Mouse (Mus musculus) liver, adult 2 months (tissue): ENCODE measurements around the gene She. TPM values are rescaled to one million over a fixed set of nuclear protein-coding genes. Genes with fewer than 3 reads are reported as not detected.
A peak's percentile ranks its signal among the peaks of the same experiment; 100 is the strongest.

ENCODE experiments used
- DNase-seq: peaks from one replicate; pipeline ENCODE4 v3.0.0-alpha.2; 2011; ENCODE audit warnings: low read depth, low spot score; ENCODE audit errors: extremely low read depth
- H3K27ac ChIP-seq: fragments of 200-500 bp; replicated peaks from 2 replicates; pipeline ENCODE4 v1.5.1; 2012; ENCODE audit warnings: low read depth, mild to moderate bottlenecking, control low read depth, inconsistent platforms, low read length; ENCODE audit not compliant: insufficient read depth
- H3K27me3 ChIP-seq: fragments of 200-500 bp; 2 replicates; pipeline ENCODE4 v1.6.1; 2012; ENCODE audit warnings: mild to moderate bottlenecking, moderate library complexity, low read length, inconsistent platforms; ENCODE audit not compliant: control insufficient read depth, insufficient read depth
- H3K36me3 ChIP-seq: fragments of 200-500 bp; 2 replicates; pipeline ENCODE4 v1.6.1; 2012; ENCODE audit warnings: low read length, inconsistent platforms; ENCODE audit not compliant: control insufficient read depth, insufficient read depth
- H3K4me1 ChIP-seq: fragments of 200-500 bp; 2 replicates; pipeline ENCODE4 v1.6.1; 2011; ENCODE audit warnings: low read length; ENCODE audit not compliant: control insufficient read depth, insufficient read depth
- H3K4me3 ChIP-seq: fragments of 200-500 bp; 2 replicates; pipeline ENCODE4 v1.5.1; 2011; ENCODE audit warnings: low read depth, mild to moderate bottlenecking, control low read depth, low read length, moderate library complexity; ENCODE audit not compliant: insufficient read depth
- H3K79me2 ChIP-seq: fragments of 200-500 bp; 2 replicates; pipeline ENCODE4 v1.6.1; 2012; ENCODE audit warnings: inconsistent platforms, mild to moderate bottlenecking, low read length, moderate library complexity; ENCODE audit not compliant: control insufficient read depth, insufficient read depth
- H3K9ac ChIP-seq: fragments of 200-500 bp; 2 replicates; pipeline ENCODE4 v1.6.1; 2012; ENCODE audit warnings: low read depth, mild to moderate bottlenecking, control low read depth, inconsistent platforms, low read length
- CTCF ChIP-seq: fragments of 200-500 bp; IDR thresholded peaks from 2 replicates; pipeline ENCODE4 v1.5.1; 2011; ENCODE audit warnings: low read depth, low read length, control low read depth
- POLR2A ChIP-seq: fragments of 200-500 bp; IDR thresholded peaks from 2 replicates; pipeline ENCODE4 v1.6.1; 2011; ENCODE audit warnings: low read length, control low read depth; ENCODE audit not compliant: insufficient read depth; ENCODE audit errors: extremely low read depth
- WGBS: fragments of 180-500 bp; shearing (Covaris S2); methylation state at CpG from one replicate; pipeline ENCODE4 v1.1.7; 2018; 5-methylcytosine and 5-hydroxymethylcytosine counted together
- polyA plus RNA-seq: library from polyadenylated mRNA; depleted of rRNA; stranded (reverse); fragments of >200 nt; gene quantifications from 2 replicates; pipeline ENCODE4 v1.2.3, GENCODE M21; 2012
- total RNA-seq: library from RNA; depleted of rRNA; stranded (reverse); fragments of >200 nt; gene quantifications from 2 replicates; pipeline ENCODE4 v1.2.3, GENCODE M21; 2014

The She gene
- total and polyA plus RNA-seq, 2 experiments, result 0.78 to 2.5 TPM

DNA sequence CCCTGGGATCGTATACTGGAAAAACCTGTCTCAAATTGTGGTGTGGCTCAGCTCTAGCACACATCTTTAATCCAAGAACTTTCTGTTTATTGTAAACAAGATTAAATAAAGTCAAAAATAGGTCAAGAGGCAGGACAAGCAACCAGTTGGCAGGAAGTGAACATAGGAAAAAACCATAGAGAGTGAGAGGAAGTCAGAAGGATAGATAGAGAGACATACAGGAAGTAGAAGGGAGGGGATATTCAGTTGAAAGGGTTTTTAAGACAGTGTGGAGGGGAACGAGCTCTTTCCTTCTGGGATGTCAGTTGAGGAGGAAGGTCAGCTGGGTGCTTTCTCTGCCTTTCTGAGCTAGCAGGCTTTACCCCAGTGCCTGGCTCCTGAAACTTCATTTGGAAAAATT lies 7.6 kb upstream of the She start:
- Histone ChIP-seq H3K27ac (no peak overlapping the region), H3K4me3 (no peak overlapping the region), H3K27me3 (no peaks in the 10 kb centered on the region), H3K4me1 (no peaks in the 10 kb centered on the region), H3K79me2 (no peaks in the 10 kb centered on the region), H3K36me3 (no peaks in the 10 kb centered on the region), H3K9ac (no peak overlapping the region)
- TF ChIP-seq POLR2A (no peak), CTCF (no peak)
- DNase-seq, result no peak
- 58% methylated on average over 2 of the region's 2 CpGs for WGBS

GRCm38 (mm10) chr3:89826295-89826694 lies 4.9 kb upstream of the She start:
- DNase-seq, result no peak
- H3K4me3 ChIP-seq, result no peak overlapping the region
- no peaks in the 10 kb centered on the region for H3K4me1 ChIP-seq
- no peaks in the 10 kb centered on the region for H3K36me3 ChIP-seq
- TF ChIP-seq CTCF, result no peak
- TF ChIP-seq POLR2A, result no peak
- 91% methylated on average over 3 of the region's 3 CpGs for WGBS
- H3K79me2 ChIP-seq, result no peaks in the 10 kb centered on the region
- H3K9ac ChIP-seq, result no peak overlapping the region
- H3K27ac ChIP-seq, result no peak overlapping the region
- H3K27me3 ChIP-seq, result peaks cover 8% of the 10 kb centered on the region

DNA sequence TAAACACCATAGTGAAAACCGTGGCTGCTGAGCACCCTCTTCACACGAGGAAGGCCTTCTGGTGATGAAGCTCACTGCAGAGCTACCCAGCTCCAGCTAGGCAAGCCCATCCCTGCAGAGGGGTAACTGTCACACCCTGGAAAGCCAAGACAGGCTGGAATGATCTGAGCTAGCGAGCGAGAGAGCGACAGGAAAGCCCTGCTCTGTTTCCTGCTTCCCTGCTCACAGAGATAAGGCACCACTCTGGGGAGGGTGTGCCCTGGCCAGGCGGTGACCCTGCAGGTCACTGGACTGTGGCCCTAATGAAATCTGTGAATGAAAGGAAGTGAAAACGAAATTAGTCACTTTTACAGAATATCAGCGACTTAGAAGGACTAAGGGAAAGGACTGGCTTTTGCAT lies 4.2 kb downstream of the She start:
- H3K4me3 ChIP-seq, result no peak overlapping the region
- 0 out of 2 replicates have a peak overlapping the region, but pooled peaks have one; percentile 5 for H3K27ac ChIP-seq
- H3K27me3 ChIP-seq, result peaks cover 13% of the 10 kb centered on the region
- H3K79me2 ChIP-seq, result no peaks in the 10 kb centered on the region
- 0 out of 2 replicates have a peak, but pooled peaks cover 3% of the 10 kb centered on the region for H3K4me1 ChIP-seq
- no peaks in the 10 kb centered on the region for H3K36me3 ChIP-seq
- TF ChIP-seq CTCF (no peak), POLR2A (no peak)
- peak; percentile 27 for DNase-seq
- no peak overlapping the region for H3K9ac ChIP-seq
- 36% methylated on average over 8 of the region's 8 CpGs for WGBS

- Histone ChIP-seq H3K27me3 (no peaks in the 10 kb centered on the region), H3K9ac (no peak overlapping the region), H3K4me3 (no peak overlapping the region), H3K27ac (no peak overlapping the region), H3K36me3 (no peaks in the 10 kb centered on the region), H3K79me2 (no peaks in the 10 kb centered on the region), H3K4me1 (no peaks in the 10 kb centered on the region)
- no peak for DNase-seq
- 79% methylated on average over 4 of the region's 4 CpGs for WGBS
- TF ChIP-seq POLR2A (no peak), CTCF (peak; percentile 69)
Observed at GRCm38 (mm10) chr3:89842258-89842657, 11.1 kb downstream of the She start.

GRCm38 (mm10) chr3:89843148-89843547 lies 12.0 kb downstream of the She start:
- Histone ChIP-seq H3K4me3 (no peak overlapping the region), H3K27me3 (no peaks in the 10 kb centered on the region), H3K4me1 (peaks cover 4% of the 10 kb centered on the region; the same call in 1 of the 2 replicates), H3K36me3 (no peaks in the 10 kb centered on the region), H3K79me2 (no peaks in the 10 kb centered on the region), H3K9ac (no peak overlapping the region), H3K27ac (peak overlapping the region; percentile 26; the same call in 1 of the 2 replicates)
- peak; percentile 31 for DNase-seq
- TF ChIP-seq POLR2A, result no peak
- peak; percentile 19; the same call in 1 of the 2 replicates for TF ChIP-seq CTCF
- 63% methylated on average over 9 of the region's 9 CpGs for WGBS

DNA sequence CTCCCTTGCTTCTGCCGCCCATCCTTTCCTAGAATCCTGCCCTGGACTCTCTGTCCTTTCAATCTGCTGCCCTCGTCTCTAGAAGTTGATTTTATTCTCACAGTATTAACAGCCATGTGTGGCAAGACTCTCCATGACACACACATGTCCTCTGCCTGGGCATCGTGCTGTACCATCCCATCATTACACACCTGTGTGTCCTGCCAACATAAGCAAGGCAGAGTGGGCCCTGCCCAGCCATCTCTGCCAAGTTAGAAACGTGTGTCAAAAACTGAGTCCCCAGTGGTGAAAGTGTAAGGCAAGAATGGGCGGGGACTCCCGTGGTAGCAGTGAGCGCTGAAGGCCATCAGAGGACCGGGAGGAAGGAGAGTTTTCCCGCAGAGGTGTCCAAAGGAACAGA lies 14.6 kb downstream of the She start:
- Histone ChIP-seq H3K27me3 (no peaks in the 10 kb centered on the region), H3K36me3 (no peaks in the 10 kb centered on the region), H3K9ac (no peak overlapping the region), H3K4me1 (peaks cover 4% of the 10 kb centered on the region; the same call in 1 of the 2 replicates), H3K79me2 (no peaks in the 10 kb centered on the region), H3K4me3 (no peak overlapping the region), H3K27ac (no peak overlapping the region)
- TF ChIP-seq CTCF, result no peak
- no peak for TF ChIP-seq POLR2A
- 82% methylated on average over 9 of the region's 9 CpGs for WGBS
- no peak for DNase-seq
